In genomic region chr3:116512904-116513716, GRCm38 (mm10) we compare ENCODE assay signal across 8 mouse cellular contexts. TPM values are rescaled to one million over a fixed set of nuclear protein-coding genes. Genes with fewer than 3 reads are reported as not detected.
A peak's percentile ranks its signal among the peaks of the same experiment; 100 is the strongest.
DNase-seq lines count a peak whose midpoint lies in the region; ATAC-seq lines count a peak whose summit lies in the region.

TSS of gene Dbt (plus strand) at chr3:116513070.

- peak within 1 kb of the TSS; percentile 96 for H3K4me3 ChIP-seq in megakaryocyte, embryonic 14.5 days (replicated peaks)

- DNase-seq in WW6 (ENCODE audit: low read depth, low spot score) = peak; percentile 83
- peak; percentile 81 to 86 for DNase-seq in gastrocnemius, adult 8-10 months (ENCODE audit: low spot score in 2 of 2)
- DNase-seq in hindlimb bud, embryonic 11.5 days (ENCODE audit: extremely low spot score, low read depth, low spot score) = peak; percentile 62
- DNase-seq in left cerebral cortex, adult 8-10 months (ENCODE audit: low spot score in 2 of 2) = peak; percentile 64 to 86
- DNase-seq in right cerebral cortex, postnatal 10 days (ENCODE audit: low spot score in 2 of 2) = peak; percentile 95
- DNase-seq in urinary bladder, postnatal 25 days (ENCODE audit: low spot score) = peak; percentile 72

- peaks cover 51% of the 10 kb centered on the region for H3K4me1 ChIP-seq in megakaryocyte, embryonic 14.5 days

- H3K36me3 ChIP-seq in megakaryocyte, embryonic 14.5 days (replicated peaks; ENCODE audit: low read length) = peaks cover 15% of the 10 kb centered on the region

- no peaks in the 10 kb centered on the region for H3K27me3 ChIP-seq in megakaryocyte, embryonic 14.5 days (replicated peaks)

- no peaks in the 10 kb centered on the region for H3K9me3 ChIP-seq in megakaryocyte, embryonic 14.5 days

- peak; percentile 92 for ATAC-seq in common myeloid progenitor, adult 5-6 weeks (replicated peaks; ENCODE audit: low read depth, poor library complexity, severe bottlenecking)

RNA-seq across cellular contexts. Expression of gene Dbt, which starts in this region (rescaled TPM):
- 15.0 and 16.9 TPM in 2 replicates for total RNA-seq in common myeloid progenitor, adult 5-6 weeks (2017)
- 10 to 100 TPM; 24.3 to 36.4 (median 29.5) TPM for total RNA-seq in gastrocnemius, adult 8-10 months (2022)
- 10 to 100 TPM; 14.1 to 18.3 (median 15.8) TPM for total RNA-seq in left cerebral cortex, adult 8-10 months (2022)
- 0.78 TPM in 1 of 2 replicates, not detected in the other for polyA plus RNA-seq in megakaryocyte, embryonic 14.5 days (2012; ENCODE audit: insufficient read depth, low replicate concordance)

Comparison
In these comparisons a context has a peak if more than half of its experiments do, and no peak if none do; other contexts are left out.
1. Peak in every context shown above with its lines: DNase-seq, ATAC-seq and H3K4me3 ChIP-seq.